Mouse (Mus musculus) kidney, adult 10 weeks (tissue): ENCODE measurements around the gene Foxd3. TPM values are rescaled to one million over a fixed set of nuclear protein-coding genes. Genes with fewer than 3 reads are reported as not detected.

Experiments used
- polyA plus RNA-seq: library from polyadenylated mRNA; stranded (reverse); fragments of 350-450 nt; fragmentation: Illumina TruSeq; extraction: RNeasy Lipid Tissue Mini Kit (QIAGEN cat#74804); gene quantifications from one replicate; pipeline ENCODE4 v1.2.3, GENCODE M21; 2014; ENCODE audit warnings: low read depth, low replicate concordance

The Foxd3 gene
- not detected for polyA plus RNA-seq

DNA sequence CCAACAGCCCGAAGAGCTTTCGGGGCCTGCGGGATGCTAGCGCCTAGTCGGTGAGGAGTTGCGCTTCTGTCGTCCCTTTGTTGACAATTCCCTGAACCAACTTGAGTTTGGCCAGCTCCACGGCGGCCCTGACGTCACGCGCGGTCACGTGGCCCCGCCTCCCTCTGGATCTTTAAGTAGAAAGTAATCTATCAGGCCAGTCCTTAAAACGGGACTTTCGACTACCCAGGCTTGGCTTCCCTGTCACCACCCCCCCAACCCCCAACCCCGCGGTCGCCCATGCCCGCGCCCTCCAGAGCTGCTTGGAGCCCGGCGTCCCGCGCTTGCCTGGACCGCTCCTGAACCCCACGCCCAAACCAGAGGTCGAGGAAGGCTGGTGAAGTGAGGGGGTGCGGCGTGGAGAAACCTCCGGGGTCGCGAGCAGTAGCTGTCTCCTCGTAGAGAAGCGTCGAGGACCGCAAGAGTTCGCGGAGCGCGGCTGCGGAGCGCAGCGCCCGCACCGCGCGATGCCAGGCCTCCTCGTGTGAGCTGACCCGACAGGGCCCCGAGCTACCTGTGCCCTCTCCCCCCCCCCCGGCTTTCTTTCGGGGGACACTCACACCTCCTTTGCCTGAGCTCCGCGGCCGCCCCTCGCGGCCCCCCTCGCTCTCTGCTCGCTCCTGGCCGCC, at the start of gene Foxd3:
Gene Foxd3 (plus strand): TSS at position 363 of the 668 bp plus-strand sequence.

Other genes starting within 250 kb of the Foxd3 start
- gene Alg6, start 59.4 kb downstream of the Foxd3 start, polyA plus RNA-seq = 22.1 TPM
- gene Efcab7, start 172.9 kb downstream of the Foxd3 start, polyA plus RNA-seq = 8.9 TPM